Mouse (Mus musculus): ENCODE measurements around the gene Muc3.
"Not testable (repeated sequence)": the region's sequence is repeated elsewhere in the genome, so short reads cannot be mapped to it uniquely, and the experiment has no call there.

Muc3 gene

DNA sequence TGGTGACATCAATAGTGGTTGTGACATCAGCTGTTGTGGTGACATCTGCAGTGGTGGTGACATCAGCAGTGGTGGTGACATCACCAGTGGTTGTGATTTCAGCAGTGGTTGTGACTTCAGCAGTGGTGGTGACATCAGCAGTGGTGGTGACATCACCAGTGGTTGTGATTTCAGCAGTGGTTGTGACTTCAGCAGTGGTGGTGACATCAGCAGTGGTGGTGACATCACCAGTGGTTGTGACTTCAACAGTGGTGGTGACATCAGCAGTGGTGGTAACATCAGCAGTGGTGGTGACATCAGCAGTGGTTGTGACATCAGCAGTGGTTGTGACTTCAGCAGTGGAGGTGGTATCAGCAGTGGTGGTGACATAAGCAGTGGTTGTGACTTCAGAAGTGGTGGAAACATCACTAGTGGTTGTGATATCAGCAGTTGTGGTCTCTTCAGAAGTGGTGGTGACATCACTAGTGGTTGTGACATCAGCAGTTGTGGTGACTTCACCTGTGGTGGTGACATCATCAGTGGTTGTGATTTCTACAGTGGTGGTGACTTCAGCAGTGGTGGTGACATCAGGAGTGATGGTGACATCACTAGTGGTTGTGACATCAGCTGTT is at the start of gene Muc3:
TSS of gene Muc3 (minus strand) at position 51 of the 611 bp plus-strand sequence.
- not testable (repeated sequence) for ATAC-seq (ENCODE audit: insufficient number of reproducible peaks, low FRiP score, low TSS enrichment)

DNA sequence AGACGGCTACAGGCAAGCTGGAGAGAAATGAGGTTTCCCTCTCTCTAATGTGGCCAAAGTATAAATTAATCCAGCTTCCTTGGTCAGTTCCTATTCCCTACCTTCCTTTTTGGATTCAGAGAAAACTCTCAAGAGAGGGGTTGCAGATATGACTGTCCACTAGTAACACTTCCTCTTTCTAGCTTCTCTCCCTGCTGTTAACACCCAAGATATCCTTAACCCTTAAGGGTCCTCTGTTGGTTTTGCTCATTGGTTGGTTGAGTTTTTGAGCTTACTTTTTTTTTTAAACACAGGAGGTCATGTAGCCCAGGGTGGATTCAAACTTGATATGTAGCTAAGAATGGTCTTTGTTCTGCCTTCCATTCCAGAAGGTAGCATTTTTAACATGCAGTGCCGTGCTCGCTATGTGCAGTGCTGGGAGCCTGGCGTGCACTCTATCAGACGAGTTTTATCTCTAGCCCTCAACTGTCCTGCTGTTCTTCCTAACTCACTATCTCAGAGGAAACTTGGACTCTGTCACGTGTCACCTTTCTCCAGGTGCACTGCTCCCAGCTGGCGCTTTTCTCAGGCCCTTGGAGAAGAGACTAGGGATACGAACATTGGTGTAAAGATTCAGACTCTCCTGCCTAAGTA is 45.5 kb upstream of the Muc3 start:
- ATAC-seq (ENCODE audit: insufficient number of reproducible peaks, low FRiP score, low TSS enrichment) = no peak

DNA sequence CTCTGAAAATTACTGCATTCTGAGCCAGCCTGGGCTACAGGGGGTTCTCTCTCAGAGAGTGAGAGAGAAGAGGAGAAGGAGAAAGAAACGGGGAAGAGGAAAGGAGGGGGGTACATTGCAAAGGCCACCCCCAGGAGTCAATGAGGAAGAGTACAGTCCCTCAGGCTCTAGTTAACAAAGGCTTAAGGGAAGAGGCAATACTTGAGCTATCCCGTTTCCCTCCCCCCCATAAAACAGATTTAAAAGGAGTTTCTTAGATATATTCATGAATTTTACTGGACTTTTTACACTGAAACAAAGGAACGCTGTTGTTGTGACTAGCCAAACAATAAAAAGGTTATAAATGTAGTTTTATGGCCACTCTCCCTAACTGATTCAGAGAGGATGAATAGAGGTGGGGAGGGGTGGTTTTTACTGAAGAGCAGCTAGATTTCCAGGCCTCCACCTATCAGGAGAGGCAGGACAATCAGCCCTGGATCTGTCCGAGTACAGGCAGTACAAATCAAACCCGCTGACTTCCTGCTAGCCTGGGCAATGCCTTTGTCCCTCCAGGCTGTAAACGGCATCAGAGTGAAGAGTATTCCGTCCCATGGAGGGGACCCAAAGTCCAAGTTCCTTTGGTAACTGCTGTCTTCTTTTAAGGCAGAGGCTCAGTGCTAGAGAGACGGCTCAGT is 44.3 kb upstream of the Muc3 start:
- ATAC-seq (ENCODE audit: insufficient number of reproducible peaks, low FRiP score, low TSS enrichment) = no peak

DNA sequence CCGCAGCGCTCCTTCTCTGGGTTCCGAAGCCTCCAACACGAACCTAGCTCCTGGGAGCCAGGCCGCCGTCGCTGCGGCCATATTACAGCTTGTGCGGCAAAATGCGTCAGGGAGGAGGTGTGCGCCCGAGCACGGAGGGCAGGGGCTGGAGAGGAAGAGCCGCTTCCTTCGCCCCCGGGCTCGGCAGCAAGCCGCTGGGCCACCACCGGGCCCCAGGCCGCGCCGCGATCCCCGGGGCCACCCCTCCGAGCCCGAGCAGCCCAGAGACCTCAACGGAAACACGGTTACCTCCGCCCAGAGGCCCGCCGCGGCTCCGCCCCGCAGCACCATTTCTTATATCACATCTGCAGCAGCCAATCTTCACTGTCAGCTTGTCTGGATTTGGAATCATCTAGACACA is 40.2 kb upstream of the Muc3 start:
- ATAC-seq (ENCODE audit: insufficient number of reproducible peaks, low FRiP score, low TSS enrichment) = no peak

DNA sequence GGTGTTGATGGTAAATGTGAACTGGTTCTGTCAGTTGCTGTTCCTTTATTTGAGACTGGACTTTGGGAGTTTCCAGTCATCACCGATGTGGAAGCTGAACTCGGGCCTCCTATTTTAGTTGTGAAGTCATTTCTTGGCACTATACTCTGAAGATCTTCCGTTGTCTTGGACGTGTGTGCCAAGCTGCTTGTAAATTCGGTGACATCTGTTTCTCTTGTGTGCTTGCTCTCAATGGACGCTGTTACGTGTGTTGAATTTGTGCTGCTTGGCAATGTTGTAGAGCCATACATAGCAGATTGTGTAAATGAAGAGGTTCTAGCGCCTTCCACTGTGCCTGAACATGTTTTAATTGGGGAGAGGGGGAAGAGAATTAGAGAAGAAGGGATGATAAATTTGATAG is 36.2 kb upstream of the Muc3 start:
- no peak for ATAC-seq (ENCODE audit: insufficient number of reproducible peaks, low FRiP score, low TSS enrichment)

DNA sequence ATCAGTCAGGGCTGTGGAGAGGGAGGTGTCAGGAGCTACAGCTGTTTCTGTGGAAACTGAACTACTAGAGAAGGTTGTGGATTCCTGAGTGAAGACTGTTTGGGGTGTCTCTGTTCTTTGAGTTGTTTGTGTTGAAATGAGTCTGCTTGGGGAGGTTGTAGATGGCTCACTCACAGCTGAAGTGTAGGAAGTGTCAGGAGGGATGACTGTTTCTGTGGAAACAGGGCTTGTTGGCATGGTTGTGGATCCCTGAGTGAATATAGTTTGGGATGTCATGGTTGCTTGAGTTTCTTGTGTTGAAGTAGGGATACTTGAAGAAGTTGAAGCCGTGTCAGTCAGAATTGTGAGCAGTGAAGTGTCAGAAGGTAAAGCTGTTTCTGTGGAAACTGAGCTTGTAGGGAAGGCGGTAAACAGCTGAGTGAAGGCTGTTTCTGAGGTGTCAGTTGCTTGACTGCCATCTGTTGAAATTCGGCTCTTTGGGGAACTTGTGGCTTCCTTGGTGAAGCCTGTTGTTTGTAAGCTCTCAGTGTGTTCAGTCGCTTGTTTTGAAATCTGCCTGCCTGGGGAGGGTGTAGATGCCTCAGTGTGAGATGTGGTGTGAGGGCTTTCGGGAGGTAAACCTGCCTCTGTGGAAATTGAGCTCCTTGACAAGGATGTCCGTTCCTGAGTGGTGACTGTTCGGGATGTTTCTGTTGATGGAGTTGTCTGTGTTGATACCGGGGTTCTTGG is 30.7 kb upstream of the Muc3 start:
- no peak for ATAC-seq (ENCODE audit: insufficient number of reproducible peaks, low FRiP score, low TSS enrichment)

DNA sequence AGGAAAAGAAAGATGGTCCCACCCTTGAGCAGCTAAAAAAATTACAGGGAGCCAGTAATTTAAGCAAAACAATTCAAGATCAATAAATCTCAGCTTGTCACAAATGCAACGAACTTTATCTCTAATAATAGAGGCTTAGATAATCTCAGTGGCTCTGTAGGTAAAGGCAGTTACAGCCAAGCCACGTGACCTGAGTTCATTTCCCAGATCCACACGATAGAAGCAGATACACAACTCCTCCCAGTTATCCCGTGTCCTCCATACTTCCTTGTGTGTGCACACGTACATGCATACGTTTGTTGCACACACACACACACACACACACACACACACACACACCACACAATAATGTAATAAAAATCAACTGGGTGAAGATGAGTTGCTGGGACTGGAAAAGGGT is 24.8 kb upstream of the Muc3 start:
- no peak for ATAC-seq (ENCODE audit: insufficient number of reproducible peaks, low FRiP score, low TSS enrichment)

DNA sequence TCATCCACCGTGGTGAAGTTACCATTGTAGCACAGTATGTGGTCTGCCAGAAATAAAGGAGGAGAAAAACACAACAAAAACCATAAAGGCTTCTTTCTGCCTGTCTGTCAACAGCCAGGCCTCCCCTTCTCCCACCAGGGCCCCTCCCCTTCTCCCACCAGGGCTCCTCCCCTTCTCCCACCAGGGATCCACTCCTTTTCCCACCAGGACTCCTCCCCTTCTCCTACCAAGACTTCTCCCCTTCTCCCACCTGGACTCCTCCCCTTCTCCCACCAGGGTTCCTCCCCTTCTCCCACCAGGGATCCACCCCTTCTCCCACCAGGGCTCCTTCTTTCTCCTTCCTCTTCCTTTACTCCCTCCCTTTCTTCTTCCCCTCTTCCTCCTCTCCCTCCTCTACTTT is 23.5 kb upstream of the Muc3 start:
- ATAC-seq (ENCODE audit: insufficient number of reproducible peaks, low FRiP score, low TSS enrichment) = no peak

DNA sequence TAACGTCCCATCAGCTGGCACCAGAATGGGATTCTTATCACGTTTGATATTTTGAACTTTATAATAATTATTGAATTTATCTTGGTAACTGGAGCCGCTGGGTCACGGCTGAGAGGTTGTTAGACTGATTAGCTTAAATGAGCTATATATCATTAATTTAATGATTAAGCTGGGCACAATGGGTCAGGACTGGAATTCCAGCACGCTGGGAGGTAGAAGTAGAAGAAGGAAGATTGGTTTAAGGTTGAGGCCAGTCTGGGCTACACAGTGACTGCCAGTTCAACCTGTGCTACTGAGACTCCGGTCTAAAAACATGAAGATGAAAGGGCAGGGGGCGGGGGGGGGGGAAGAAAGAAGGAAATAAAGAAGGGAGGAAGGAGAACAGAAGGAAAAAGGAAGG is 22.4 kb upstream of the Muc3 start:
- no peak for ATAC-seq (ENCODE audit: insufficient number of reproducible peaks, low FRiP score, low TSS enrichment)

DNA sequence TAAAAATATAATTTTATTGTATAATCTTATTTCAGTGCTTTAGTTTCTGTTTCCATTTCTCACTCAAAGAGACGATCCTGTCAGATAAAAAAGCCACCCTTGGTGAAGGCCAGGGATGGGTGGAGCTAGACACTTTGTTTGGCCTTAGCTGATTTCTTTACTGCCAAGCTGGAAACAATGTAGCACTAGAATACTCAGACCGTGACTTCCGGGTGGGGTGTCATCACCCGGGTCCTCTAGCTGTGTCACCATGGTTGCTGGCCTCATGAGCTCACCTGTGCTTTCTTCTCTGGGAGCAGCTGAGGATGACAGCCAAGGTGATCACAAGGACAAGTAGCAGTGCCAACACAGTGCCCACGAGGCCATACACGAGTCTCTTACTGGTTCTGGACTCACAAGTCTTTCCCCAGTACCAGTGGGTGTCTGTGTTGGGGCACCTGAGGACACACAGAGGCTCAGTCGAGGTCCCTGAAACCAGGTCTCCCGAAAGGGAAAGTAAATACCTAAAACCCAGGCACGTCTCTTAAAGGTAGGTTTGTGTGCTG is 21.8 kb upstream of the Muc3 start:
- no peak for ATAC-seq (ENCODE audit: insufficient number of reproducible peaks, low FRiP score, low TSS enrichment)

DNA sequence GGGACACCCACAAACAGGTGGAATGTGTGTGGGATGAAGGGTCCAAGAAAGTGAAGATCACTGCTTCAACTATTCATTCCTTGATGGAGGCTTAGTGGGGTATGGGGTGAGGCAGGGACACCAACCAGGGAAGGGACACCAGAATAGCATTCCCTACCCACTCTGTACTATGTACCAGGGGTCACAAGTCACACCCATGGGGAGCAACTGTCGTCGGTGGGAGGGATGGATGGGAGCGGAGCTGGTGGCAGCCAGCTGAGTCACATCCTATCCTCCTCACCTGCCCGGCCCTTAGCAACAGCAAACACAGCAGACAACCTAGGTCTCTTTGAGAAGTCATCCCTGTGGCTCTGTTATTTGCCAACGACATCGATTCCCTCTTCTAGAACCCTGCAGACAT is 18.4 kb upstream of the Muc3 start:
- no peak for ATAC-seq (ENCODE audit: insufficient number of reproducible peaks, low FRiP score, low TSS enrichment)

DNA sequence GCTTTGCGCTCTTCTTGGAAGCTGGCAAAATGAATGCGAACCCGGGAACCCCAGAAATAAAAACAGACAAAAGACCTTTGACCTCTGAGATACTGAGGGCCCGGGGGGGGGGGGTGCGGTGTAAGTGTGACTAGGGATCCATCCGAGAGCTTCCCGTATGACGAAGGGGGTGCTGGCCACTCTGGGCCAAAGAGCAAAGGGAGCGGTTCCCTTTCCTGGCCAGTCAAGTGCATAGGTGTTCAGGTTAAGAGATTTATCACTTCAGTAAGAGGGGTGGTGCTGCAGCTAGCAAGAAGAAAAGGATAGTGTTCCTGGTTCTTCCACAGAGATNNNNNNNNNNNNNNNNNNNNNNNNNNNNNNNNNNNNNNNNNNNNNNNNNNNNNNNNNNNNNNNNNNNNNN is 16.9 kb upstream of the Muc3 start:
- no peak for ATAC-seq (ENCODE audit: insufficient number of reproducible peaks, low FRiP score, low TSS enrichment)

DNA sequence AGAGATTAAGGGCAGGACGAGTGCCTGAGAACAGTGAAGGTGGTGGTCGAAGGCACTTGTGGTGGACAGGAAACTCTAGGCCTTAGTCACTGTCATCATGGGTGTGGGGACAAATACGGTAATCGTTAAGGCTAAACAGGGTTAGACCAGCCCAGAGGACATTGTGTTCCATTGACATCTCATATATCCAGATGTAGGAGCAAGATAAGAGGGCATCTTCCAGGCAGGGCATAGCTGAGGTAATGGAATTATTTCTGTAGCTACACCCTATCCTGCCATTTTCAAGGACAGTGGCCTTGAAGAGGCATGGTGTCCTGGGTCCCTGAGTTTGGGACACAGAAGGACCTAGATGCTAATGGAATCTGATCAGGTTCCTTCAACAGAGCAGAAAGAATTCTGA is 12.7 kb upstream of the Muc3 start:
- no peak for ATAC-seq (ENCODE audit: insufficient number of reproducible peaks, low FRiP score, low TSS enrichment)

DNA sequence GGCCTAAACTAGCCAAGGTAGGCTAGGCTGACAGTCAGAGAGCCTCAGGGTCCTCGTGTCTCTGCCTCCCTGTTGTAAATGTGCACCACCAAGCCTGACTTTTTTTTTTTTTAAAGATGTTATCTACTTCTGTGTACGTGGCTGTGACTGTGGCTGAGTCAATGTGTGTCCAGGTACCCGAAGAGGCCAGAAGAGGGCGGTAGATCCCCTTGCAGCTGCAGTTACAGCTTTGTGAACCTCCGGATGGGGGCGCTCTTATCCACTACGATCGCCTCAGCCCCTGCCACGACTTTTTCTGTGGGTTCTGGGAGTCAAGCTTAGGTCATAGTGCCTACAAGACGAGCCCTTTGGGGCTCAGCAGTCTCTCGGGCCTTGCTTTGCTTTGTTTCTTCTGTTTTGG is 10.3 kb upstream of the Muc3 start:
- no peak for ATAC-seq (ENCODE audit: insufficient number of reproducible peaks, low FRiP score, low TSS enrichment)

DNA sequence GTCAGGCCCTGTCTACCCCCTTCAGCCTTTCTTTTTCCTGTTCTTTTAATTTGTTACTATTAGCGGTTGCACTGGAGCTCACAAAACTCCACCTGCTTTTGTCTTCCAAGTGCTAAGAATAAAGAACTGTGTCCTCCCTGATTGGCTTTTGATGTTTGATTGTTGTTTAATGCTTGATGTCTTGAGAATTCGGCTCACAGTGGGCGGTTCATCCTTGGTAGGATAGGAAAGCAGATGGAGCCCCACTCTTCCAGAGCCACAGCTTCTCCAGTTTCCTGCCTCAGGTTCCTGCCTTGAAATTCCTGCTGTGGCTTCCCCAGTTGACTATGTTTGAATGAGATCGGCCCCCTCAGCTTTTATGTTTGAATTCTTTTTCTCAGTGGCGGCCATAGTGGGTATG is 4.2 kb upstream of the Muc3 start:
- no peak for ATAC-seq (ENCODE audit: insufficient number of reproducible peaks, low FRiP score, low TSS enrichment)

DNA sequence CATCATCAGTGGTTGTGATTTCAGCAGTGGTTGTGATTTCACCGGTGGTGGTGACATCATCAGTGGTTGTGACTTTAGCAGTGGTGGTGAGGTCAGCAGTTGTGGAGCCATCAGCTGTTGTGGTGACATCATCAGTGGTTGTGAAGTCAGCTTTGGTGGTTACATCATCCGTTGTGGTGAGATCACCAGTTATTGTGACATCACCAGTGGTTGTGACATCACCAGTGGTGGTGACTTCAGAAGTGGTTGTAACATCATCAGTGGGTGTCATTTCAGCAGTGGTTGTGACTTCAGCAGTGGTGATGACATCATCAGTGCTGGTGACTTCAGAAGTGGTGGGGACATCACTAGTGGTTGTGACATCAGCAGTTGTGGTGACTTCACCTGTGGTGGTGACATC is 3.5 kb upstream of the Muc3 start:
- ATAC-seq (ENCODE audit: insufficient number of reproducible peaks, low FRiP score, low TSS enrichment) = 0 out of 2 replicates have a peak, but pooled peaks have one; percentile 45

DNA sequence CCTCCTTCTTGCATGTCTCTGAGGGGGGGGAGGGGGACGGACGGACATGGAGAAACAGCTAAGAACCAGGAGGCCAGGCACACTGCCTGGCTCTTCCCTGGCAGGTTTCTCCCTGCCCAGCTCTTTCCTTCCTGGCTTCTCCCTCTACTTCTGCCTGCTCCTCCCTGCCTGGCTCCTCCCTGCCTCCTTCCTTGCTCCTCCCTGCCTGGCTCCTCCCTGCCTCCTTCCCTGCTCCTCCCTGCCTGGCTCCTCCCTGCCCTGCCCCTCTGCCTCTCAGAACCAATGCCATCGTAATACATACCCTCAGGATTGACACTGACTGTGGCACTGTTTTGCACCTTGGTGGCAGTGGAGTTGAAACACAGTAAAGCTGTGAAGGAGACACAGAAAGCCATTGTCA is 8.3 kb downstream of the Muc3 start:
- ATAC-seq (ENCODE audit: insufficient number of reproducible peaks, low FRiP score, low TSS enrichment) = no peak

DNA sequence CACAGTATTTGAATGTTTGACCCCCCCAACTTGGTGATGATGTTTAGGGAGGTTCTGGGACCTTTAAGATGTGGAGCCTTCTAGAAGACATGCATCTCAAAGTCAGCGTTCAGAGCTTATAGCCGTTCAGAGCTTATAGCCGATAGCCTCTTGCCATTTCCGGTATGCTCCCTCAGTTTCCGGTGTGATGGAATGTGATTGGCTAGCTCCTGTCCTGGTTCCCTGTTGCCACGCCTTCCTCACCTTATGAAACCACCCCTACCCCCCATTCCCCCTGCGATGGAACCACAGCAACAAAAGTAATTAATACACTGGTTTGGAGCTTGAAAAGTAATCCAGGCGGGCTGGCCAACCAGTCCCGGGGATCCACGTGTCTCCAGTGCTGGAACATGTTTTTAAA is 10.1 kb downstream of the Muc3 start:
- no peak for ATAC-seq (ENCODE audit: insufficient number of reproducible peaks, low FRiP score, low TSS enrichment)

DNA sequence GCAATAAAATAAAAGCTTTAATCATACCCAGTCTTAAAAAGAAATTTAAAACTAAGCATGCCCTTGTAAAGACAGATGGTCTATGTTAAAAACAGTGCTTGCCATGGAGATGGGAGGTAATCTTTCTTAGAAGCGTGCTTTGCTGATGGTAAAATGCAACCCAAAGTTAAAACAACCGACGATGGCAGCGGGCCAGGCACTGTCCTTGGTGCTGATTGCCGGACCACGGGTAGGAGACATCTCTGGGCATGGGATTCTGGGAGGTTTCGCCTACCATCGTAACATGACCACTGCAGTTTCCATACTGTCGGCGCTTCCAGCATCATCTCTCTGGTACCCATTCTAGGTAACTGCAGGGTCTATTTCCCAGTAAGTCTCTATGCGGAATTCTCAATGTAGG is 14.2 kb downstream of the Muc3 start:
- ATAC-seq (ENCODE audit: insufficient number of reproducible peaks, low FRiP score, low TSS enrichment) = no peak

DNA sequence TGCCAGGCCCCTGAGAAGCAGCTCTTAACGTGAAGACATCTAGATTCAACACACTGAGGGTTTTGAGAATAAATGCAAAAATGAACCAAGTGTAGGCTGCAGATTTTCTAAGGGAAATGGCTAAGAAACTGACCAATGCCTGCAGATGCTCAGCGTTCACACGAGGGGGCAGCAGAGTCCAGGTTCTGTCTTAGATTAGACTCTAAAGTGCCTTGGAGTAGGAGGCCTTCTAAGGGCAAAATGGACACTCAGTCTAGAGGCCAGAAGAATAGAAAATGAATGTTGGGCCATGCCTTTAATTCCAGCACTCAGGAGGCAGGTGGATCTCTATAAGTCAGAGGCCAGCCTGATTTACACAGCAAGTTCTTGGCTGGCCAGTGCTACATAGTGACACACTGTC is 17.6 kb downstream of the Muc3 start:
- no peak for ATAC-seq (ENCODE audit: insufficient number of reproducible peaks, low FRiP score, low TSS enrichment)

DNA sequence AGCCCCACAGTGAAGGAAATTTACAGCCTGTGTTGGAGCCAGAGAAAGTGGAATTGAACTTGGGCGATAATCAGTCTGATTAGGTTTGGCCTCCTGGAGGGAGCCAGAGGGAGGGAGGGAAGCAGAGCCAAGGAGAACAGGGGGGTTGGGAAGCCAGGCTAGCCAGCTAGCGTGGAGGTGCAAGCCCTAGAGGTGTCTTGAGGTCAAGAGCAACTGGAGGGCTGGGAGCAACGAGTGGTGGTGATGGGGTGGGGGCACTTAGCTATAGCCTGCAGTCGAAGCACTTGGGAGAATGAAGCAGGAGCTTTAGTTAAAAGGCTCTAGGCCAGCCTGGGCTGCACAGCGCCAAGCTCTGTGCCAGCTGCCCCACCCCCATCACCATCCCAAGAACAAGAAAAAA is 19.8 kb downstream of the Muc3 start:
- ATAC-seq (ENCODE audit: insufficient number of reproducible peaks, low FRiP score, low TSS enrichment) = no peak

Measured in cerebellum, adult (tissue).